Mouse (Mus musculus) stomach, postnatal 0 days (tissue): Measurements from ENCODE around the gene Rsph1. TPM values are rescaled to one million over a fixed set of nuclear protein-coding genes. Genes with fewer than 3 reads are reported as not detected.

Experiments used
- ATAC-seq: fragments of 200-750 bp; cut with Nextera tagmentation; 2 replicates; pipeline ENCODE4 v1.8.0; 2017; ENCODE audit not compliant: low FRiP score, low TSS enrichment
- DNase-seq: peaks from one replicate; pipeline ENCODE4 v3.0.0-alpha.2; 2016; ENCODE audit warnings: low spot score
- H3K27ac ChIP-seq: fragments of 300-500 bp; sonication (generic); replicated peaks from 2 replicates; pipeline ENCODE4 v1.5.1; 2014; ENCODE audit warnings: mild to moderate bottlenecking, control low read depth
- H3K27me3 ChIP-seq: fragments of 300-500 bp; sonication (generic); 2 replicates; pipeline ENCODE4 v1.6.1; 2014; ENCODE audit warnings: low read length; ENCODE audit not compliant: control insufficient read depth, insufficient read depth
- H3K36me3 ChIP-seq: fragments of 300-500 bp; sonication (generic); 2 replicates; pipeline ENCODE4 v1.6.1; 2014; ENCODE audit warnings: low read length, mixed read lengths; ENCODE audit not compliant: control insufficient read depth, insufficient read depth
- H3K4me1 ChIP-seq: fragments of 300-500 bp; sonication (generic); replicated peaks from 2 replicates; pipeline ENCODE4 v1.6.1; 2014; ENCODE audit warnings: antibody characterized with exemption; ENCODE audit not compliant: control insufficient read depth, insufficient read depth
- H3K4me2 ChIP-seq: fragments of 300-500 bp; sonication (generic); replicated peaks from 2 replicates; pipeline ENCODE4 v1.6.1; 2014; ENCODE audit warnings: low read depth, mild to moderate bottlenecking, control low read depth, moderate library complexity
- H3K4me3 ChIP-seq: fragments of 300-500 bp; sonication (generic); 2 replicates; pipeline ENCODE4 v1.5.1; 2014; ENCODE audit warnings: low read depth, low read length, control low read depth
- H3K9ac ChIP-seq: fragments of 300-500 bp; sonication (generic); 2 replicates; pipeline ENCODE4 v1.6.1; 2014; ENCODE audit warnings: mild to moderate bottlenecking, low read length, control low read depth, mixed read lengths
- H3K9me3 ChIP-seq: fragments of 300-500 bp; sonication (generic); 2 replicates; pipeline ENCODE4 v1.6.1; 2016; ENCODE audit warnings: low read length; ENCODE audit not compliant: control insufficient read depth
- CTCF ChIP-seq: IDR thresholded peaks from 2 replicates; pipeline ENCODE4 v1.5.1; 2016; ENCODE audit warnings: antibody characterized with exemption, low read depth, mild to moderate bottlenecking, moderate library complexity
- EP300 ChIP-seq: optimal IDR thresholded peaks from 2 replicates; pipeline ENCODE3; 2016; ENCODE audit warnings: antibody characterized with exemption
- WGBS: fragments of 180-500 bp; shearing (Covaris S2); extraction: QIAGEN DNeasy Blood & Tissue Kit; methylation state at CpG from one replicate; pipeline ENCODE4 v1.1.7; 2014; 5-methylcytosine and 5-hydroxymethylcytosine counted together
- polyA plus RNA-seq: library from polyadenylated mRNA; unstranded; fragments of >200 nt; fragmentation: Nextera tagmentation; extraction: Ambion mirVana; gene quantifications from 2 replicates; pipeline ENCODE4 v1.2.1, GENCODE M21; 2015

The Rsph1 gene
- polyA plus RNA-seq, 1 experiment from 2014 or later = 0.87 TPM

DNA sequence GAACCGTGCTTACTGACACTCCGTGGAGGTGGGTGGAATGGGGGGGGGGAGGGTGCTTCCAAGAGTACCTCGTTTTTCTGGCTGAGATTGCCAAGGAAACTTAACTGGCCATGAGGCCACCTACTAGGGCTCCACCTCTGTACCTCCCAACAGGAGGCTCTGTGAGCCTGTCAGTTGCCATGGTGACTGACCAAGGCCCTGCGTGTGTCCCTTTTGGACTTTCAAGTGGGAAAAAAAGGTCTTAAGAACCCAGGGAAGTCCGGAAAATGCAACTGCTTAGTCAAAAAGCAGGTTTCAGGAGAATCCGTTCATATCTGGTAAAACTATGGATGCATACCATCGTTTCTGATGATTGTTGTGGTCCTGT, 5.5 kb upstream of the Rsph1 start:
- ATAC-seq (no peak), DNase-seq (no peak)
- 34% methylated on average over 7 of the region's 7 CpGs for WGBS
- H3K9ac ChIP-seq = no peak overlapping the region
- H3K36me3 ChIP-seq = no peaks in the 10 kb centered on the region
- H3K4me3 ChIP-seq = no peak overlapping the region
- H3K4me2 ChIP-seq = no peak overlapping the region
- H3K9me3 ChIP-seq = no peaks in the 10 kb centered on the region
- no peak for TF ChIP-seq CTCF
- no peak for TF ChIP-seq EP300
- H3K4me1 ChIP-seq = no peaks in the 10 kb centered on the region
- H3K27me3 ChIP-seq = no peaks in the 10 kb centered on the region
- H3K27ac ChIP-seq = no peak overlapping the region

DNA sequence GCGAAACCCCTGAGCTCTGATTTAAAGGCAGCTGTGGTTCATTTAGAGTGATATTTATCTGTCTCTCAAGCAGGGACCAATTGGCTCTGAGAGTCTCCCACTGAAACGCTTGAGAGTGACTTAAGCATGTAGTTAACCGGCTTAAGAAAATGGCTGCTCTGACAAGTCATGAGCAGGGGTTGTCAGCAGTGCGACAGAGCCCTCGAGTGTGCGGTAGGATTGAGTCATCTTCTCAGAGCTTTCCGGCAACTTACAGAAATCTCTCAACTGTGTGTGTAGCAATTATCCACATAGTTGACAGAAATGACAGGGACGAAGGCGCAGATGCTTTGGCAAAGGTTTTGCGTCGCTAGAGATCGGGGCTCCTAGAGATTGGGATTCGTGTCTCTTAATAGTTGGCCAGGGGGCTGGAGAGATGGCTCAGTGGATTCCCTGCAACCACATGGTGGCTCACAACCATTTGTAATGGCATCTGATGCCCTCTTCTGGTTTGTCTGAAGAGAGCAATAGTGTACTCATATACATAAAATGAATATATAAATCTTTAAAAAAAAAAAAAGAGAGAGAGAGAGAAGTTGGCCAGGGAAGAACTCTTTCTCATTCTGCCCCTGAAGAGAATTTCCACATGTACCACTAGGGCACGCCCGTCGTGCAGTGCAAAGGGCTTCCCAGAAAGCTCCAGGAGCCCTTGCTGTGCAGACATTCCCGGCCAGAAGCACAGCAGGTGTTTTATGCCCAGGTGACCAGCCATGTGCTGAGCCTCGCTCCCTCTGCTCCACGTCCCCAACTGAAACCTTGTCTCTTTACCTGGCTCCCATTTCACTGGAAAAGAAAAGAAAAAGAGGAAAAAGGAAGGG, 4.9 kb upstream of the Rsph1 start:
- H3K4me2 ChIP-seq = no peak overlapping the region
- H3K4me3 ChIP-seq = no peak overlapping the region
- no peak overlapping the region for H3K27ac ChIP-seq
- no peak for ATAC-seq
- no peak for DNase-seq
- H3K9me3 ChIP-seq = no peaks in the 10 kb centered on the region
- peak; percentile 54 for TF ChIP-seq CTCF
- no peak for TF ChIP-seq EP300
- no peaks in the 10 kb centered on the region for H3K4me1 ChIP-seq
- H3K9ac ChIP-seq = no peak overlapping the region
- no peaks in the 10 kb centered on the region for H3K36me3 ChIP-seq
- no peaks in the 10 kb centered on the region for H3K27me3 ChIP-seq
- 54% methylated on average over 19 of the region's 19 CpGs for WGBS

DNA sequence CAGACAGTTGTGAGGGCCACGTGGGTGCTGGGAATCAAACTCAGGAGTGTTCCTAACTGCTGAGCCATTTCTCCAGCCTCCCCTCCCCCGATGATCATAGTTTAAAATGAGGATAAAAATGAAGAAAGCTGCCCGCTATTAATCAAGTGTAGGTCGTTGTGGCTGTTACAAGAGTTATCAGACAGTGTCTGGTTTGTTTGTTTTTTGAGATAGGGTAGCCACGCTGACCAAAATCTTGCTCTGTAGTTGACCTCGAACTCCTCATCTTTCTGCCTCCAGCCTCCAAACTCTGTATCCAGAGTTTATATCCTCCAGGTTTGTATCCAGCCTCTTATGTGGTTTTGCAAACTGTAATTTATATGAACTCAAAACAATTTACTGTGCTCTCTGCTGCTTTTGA, 3.1 kb upstream of the Rsph1 start:
- no peak overlapping the region for H3K4me2 ChIP-seq
- H3K36me3 ChIP-seq = no peaks in the 10 kb centered on the region
- no peak overlapping the region for H3K4me3 ChIP-seq
- H3K9ac ChIP-seq = no peak overlapping the region
- ATAC-seq (no peak), DNase-seq (no peak)
- H3K4me1 ChIP-seq = 0 out of 2 replicates have a peak, but pooled peaks cover 2% of the 10 kb centered on the region
- H3K27ac ChIP-seq = no peak overlapping the region
- no peaks in the 10 kb centered on the region for H3K27me3 ChIP-seq
- 47% methylated on average over 6 of the region's 6 CpGs for whole genome bisulfite sequencing
- no peaks in the 10 kb centered on the region for H3K9me3 ChIP-seq
- TF ChIP-seq EP300 (no peak), CTCF (no peak)

DNA sequence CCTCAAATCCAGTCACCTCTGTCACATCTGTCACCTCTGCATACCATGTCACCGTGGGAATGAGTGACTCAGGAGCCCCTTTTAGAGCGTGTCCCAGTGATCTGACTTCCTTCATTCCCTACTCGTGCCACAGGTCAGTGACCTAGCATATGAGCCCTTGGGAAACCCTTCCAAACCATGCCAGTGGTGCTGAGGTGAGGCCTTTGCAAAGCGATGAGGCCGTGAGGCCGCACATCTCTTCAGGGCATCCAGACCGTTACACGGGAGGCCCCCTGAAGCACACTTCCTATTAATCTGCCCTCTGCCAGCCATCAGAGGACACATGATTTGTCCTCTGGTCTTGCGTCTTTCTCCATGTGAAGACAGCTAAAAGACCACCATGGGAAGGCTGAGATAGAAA, 2.4 kb upstream of the Rsph1 start:
- no peak for ATAC-seq
- DNase-seq = no peak
- Histone ChIP-seq H3K36me3 (no peaks in the 10 kb centered on the region), H3K9ac (no peak overlapping the region), H3K9me3 (no peaks in the 10 kb centered on the region), H3K27ac (no peak overlapping the region), H3K27me3 (no peaks in the 10 kb centered on the region), H3K4me2 (no peak overlapping the region), H3K4me3 (no peak overlapping the region), H3K4me1 (0 out of 2 replicates have a peak, but pooled peaks cover 2% of the 10 kb centered on the region)
- WGBS = 74% methylated on average over 9 of the region's 9 CpGs
- no peak for TF ChIP-seq EP300
- no peak for TF ChIP-seq CTCF

DNA sequence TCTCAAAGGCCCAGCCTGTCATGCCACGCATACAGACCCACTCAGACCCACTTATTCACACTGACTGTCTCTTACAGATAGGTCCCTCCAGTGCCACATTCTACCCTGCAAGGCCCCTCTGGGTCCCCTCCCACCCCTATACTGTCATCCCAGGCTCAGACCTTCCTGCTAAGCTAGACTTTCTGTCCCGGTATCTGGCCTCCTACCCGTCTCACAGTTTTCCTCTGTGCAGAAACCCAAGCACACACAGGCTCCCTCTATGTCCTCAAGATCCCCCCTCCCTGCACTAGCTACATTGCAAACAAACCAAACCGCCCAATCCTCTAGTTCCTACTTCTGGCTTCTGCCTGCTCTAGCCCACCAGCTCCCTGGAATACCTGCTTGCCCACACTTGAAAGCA, 748 bp upstream of the Rsph1 start:
- TF ChIP-seq CTCF (no peak), EP300 (no peak)
- H3K27ac ChIP-seq = no peak overlapping the region
- no peaks in the 10 kb centered on the region for H3K27me3 ChIP-seq
- H3K36me3 ChIP-seq = no peaks in the 10 kb centered on the region
- H3K4me3 ChIP-seq = no peak overlapping the region
- no peak overlapping the region for H3K9ac ChIP-seq
- H3K4me1 ChIP-seq = 0 out of 2 replicates have a peak, but pooled peaks cover 2% of the 10 kb centered on the region
- ATAC-seq = no peak
- no peaks in the 10 kb centered on the region for H3K9me3 ChIP-seq
- 64% methylated on average over 4 of the region's 4 CpGs for WGBS
- H3K4me2 ChIP-seq = no peak overlapping the region
- DNase-seq = no peak

DNA sequence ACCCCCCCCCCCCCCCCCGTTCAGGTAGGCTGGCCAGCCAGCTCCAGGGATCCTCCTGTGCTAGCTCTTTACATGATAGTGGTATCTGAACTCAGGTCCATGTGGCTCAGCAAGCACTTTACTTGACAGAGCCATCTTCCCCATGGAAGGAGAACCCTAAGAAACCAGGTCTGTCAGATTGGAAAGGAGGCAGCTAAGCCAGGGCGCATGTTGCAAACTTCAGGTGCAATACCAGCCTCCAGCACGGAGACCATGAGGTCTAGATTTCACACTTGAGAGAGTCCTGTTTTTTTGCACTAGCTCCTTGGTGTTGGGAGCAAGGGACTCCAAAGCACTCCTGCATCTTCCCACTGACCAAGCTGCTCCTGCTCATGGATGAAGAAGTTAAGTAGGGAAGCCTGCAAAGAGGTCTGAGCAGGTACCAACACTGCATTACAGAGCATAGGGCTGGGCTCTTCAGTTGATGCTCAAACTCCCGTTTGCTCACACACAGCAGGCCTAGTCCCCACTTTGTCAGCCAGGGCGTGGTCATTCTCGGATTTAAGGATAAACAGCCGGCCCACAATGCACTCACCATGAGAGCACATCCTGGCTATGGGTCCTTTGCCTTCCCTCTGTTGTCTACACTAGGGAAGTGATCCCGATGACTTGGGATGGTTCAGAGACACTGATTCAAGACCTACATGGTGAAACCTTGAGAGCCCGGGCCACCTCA, 819 bp downstream of the Rsph1 start:
- ATAC-seq (peak; percentile 35), DNase-seq (no peak)
- no peak for TF ChIP-seq CTCF
- no peak for TF ChIP-seq EP300
- Histone ChIP-seq H3K27me3 (no peaks in the 10 kb centered on the region), H3K27ac (peak overlapping the region; percentile 58; the same call in 1 of the 2 replicates), H3K4me1 (0 out of 2 replicates have a peak, but pooled peaks cover 2% of the 10 kb centered on the region), H3K4me3 (peak overlapping the region; percentile 49), H3K4me2 (peak overlapping the region; percentile 76), H3K9me3 (no peaks in the 10 kb centered on the region), H3K36me3 (no peaks in the 10 kb centered on the region), H3K9ac (peak overlapping the region; percentile 55; the same call in 1 of the 2 replicates)
- WGBS = 28% methylated on average over 9 of the region's 9 CpGs
